Mouse (Mus musculus) neural tube, embryonic 12.5 days (tissue): Measurements from ENCODE around the gene Rcbtb2. TPM values are rescaled to one million over a fixed set of nuclear protein-coding genes. Genes with fewer than 3 reads are reported as not detected.
"Not testable (repeated sequence)": the region's sequence is repeated elsewhere in the genome, so short reads cannot be mapped to it uniquely, and the experiment has no call there.

ENCODE experiments used
- ATAC-seq: fragments of 200-750 bp; cut with Nextera tagmentation; 2 replicates; pipeline ENCODE4 v1.8.0; 2017; ENCODE audit warnings: low read depth, mild to moderate bottlenecking, moderate TSS enrichment, moderate library complexity; ENCODE audit not compliant: low FRiP score
- H3K27ac ChIP-seq: fragments of 300-500 bp; sonication (generic); 2 replicates; pipeline ENCODE4 v1.5.1; 2016
- H3K27me3 ChIP-seq: fragments of 300-500 bp; sonication (generic); replicated peaks from 2 replicates; pipeline ENCODE4 v1.6.1; 2016; ENCODE audit warnings: mild to moderate bottlenecking
- H3K36me3 ChIP-seq: fragments of 300-500 bp; sonication (generic); 2 replicates; pipeline ENCODE4 v1.6.1; 2016; ENCODE audit warnings: mild to moderate bottlenecking
- H3K4me1 ChIP-seq: fragments of 300-500 bp; sonication (generic); 2 replicates; pipeline ENCODE4 v1.6.1; 2016
- H3K4me2 ChIP-seq: fragments of 300-500 bp; sonication (generic); replicated peaks from 2 replicates; pipeline ENCODE4 v1.6.1; 2016; ENCODE audit warnings: mild to moderate bottlenecking
- H3K4me3 ChIP-seq: fragments of 300-500 bp; sonication (generic); 2 replicates; pipeline ENCODE4 v1.5.1; 2016
- H3K9ac ChIP-seq: fragments of 300-500 bp; sonication (generic); 2 replicates; pipeline ENCODE4 v1.6.1; 2016; ENCODE audit warnings: mild to moderate bottlenecking
- H3K9me3 ChIP-seq: fragments of 300-500 bp; sonication (generic); 2 replicates; pipeline ENCODE4 v1.6.1; 2016; ENCODE audit warnings: mild to moderate bottlenecking
- WGBS: fragments of 180-500 bp; shearing (Covaris S2); methylation state at CpG from one replicate; pipeline ENCODE4 v1.1.7; 2016; 5-methylcytosine and 5-hydroxymethylcytosine counted together
- polyA plus RNA-seq: library from polyadenylated mRNA; unstranded; fragments of >200 nt; fragmentation: Nextera tagmentation; extraction: Ambion mirVana; gene quantifications from 2 replicates; pipeline ENCODE4 v1.2.1, GENCODE M21; 2016

Rcbtb2 gene
- polyA plus RNA-seq, 1 experiment from 2014 or later = 118 TPM

GRCm38 (mm10) chr14:73105407-73106185 lies 17.2 kb upstream of the Rcbtb2 start:
- Histone ChIP-seq H3K9me3 (no peaks in the 10 kb centered on the region), H3K4me3 (no peak overlapping the region), H3K27me3 (no peaks in the 10 kb centered on the region), H3K9ac (no peak overlapping the region), H3K27ac (no peak overlapping the region), H3K4me1 (0 out of 2 replicates have a peak, but pooled peaks cover 13% of the 10 kb centered on the region), H3K36me3 (no peaks in the 10 kb centered on the region), H3K4me2 (peak overlapping the region; percentile 7; the same call in 1 of the 2 replicates)
- WGBS = 20% methylated on average over 11 of the region's 11 CpGs
- peak; percentile 79 for ATAC-seq

GRCm38 (mm10) chr14:73106234-73106711 lies 16.6 kb upstream of the Rcbtb2 start:
- no peak overlapping the region for H3K4me3 ChIP-seq
- H3K4me2 ChIP-seq = peak overlapping the region; percentile 28; the same call in 1 of the 2 replicates
- peak; percentile 49; the same call in 1 of the 2 replicates for ATAC-seq
- no peaks in the 10 kb centered on the region for H3K36me3 ChIP-seq
- H3K9ac ChIP-seq = no peak overlapping the region
- no peaks in the 10 kb centered on the region for H3K9me3 ChIP-seq
- no peaks in the 10 kb centered on the region for H3K27me3 ChIP-seq
- H3K4me1 ChIP-seq = 0 out of 2 replicates have a peak, but pooled peaks cover 13% of the 10 kb centered on the region
- no peak overlapping the region for H3K27ac ChIP-seq
- 23% methylated on average over 8 of the region's 8 CpGs for WGBS

- Histone ChIP-seq H3K27ac (no peak overlapping the region), H3K9me3 (no peaks in the 10 kb centered on the region), H3K4me3 (no peak overlapping the region), H3K9ac (no peak overlapping the region), H3K36me3 (no peaks in the 10 kb centered on the region), H3K4me1 (0 out of 2 replicates have a peak, but pooled peaks cover 13% of the 10 kb centered on the region), H3K27me3 (no peaks in the 10 kb centered on the region), H3K4me2 (no peak overlapping the region)
- WGBS = 40% methylated on average over 4 of the region's 4 CpGs
- ATAC-seq = no peak
Measured at GRCm38 (mm10) chr14:73106957-73107356, 15.9 kb upstream of the Rcbtb2 start.

- Histone ChIP-seq H3K4me1 (0 out of 2 replicates have a peak, but pooled peaks cover 13% of the 10 kb centered on the region), H3K9ac (no peak overlapping the region), H3K27me3 (no peaks in the 10 kb centered on the region), H3K27ac (no peak overlapping the region), H3K4me3 (no peak overlapping the region), H3K36me3 (no peaks in the 10 kb centered on the region), H3K9me3 (no peaks in the 10 kb centered on the region), H3K4me2 (no peak overlapping the region)
- WGBS = 43% methylated on average over 7 of the region's 7 CpGs
- ATAC-seq = no peak
Measured at GRCm38 (mm10) chr14:73107371-73107770, 15.5 kb upstream of the Rcbtb2 start.

- Histone ChIP-seq H3K27ac (no peak overlapping the region), H3K36me3 (no peaks in the 10 kb centered on the region), H3K4me3 (no peak overlapping the region), H3K4me2 (no peak overlapping the region), H3K9ac (no peak overlapping the region), H3K27me3 (no peaks in the 10 kb centered on the region), H3K9me3 (no peaks in the 10 kb centered on the region), H3K4me1 (0 out of 2 replicates have a peak, but pooled peaks cover 13% of the 10 kb centered on the region)
- ATAC-seq = no peak
- 86% methylated on average over 6 of the region's 6 CpGs for WGBS
Measured at GRCm38 (mm10) chr14:73107952-73108351, 14.9 kb upstream of the Rcbtb2 start.

GRCm38 (mm10) chr14:73110682-73111081 lies 12.2 kb upstream of the Rcbtb2 start:
- no peaks in the 10 kb centered on the region for H3K27me3 ChIP-seq
- no peak overlapping the region for H3K4me2 ChIP-seq
- ATAC-seq = no peak
- H3K9me3 ChIP-seq = no peaks in the 10 kb centered on the region
- H3K9ac ChIP-seq = no peak overlapping the region
- no peak overlapping the region for H3K4me3 ChIP-seq
- 74% methylated on average over 3 of the region's 3 CpGs for WGBS
- no peak overlapping the region for H3K27ac ChIP-seq
- 0 out of 2 replicates have a peak, but pooled peaks cover 6% of the 10 kb centered on the region for H3K4me1 ChIP-seq
- H3K36me3 ChIP-seq = no peaks in the 10 kb centered on the region

- WGBS = 43% methylated on average over 1 of the region's 1 CpGs
Measured at GRCm38 (mm10) chr14:73111091-73111490, 11.7 kb upstream of the Rcbtb2 start.

GRCm38 (mm10) chr14:73112186-73112840 lies 10.5 kb upstream of the Rcbtb2 start:
- H3K9ac ChIP-seq = no peak overlapping the region
- WGBS = 81% methylated on average over 12 of the region's 12 CpGs
- H3K27me3 ChIP-seq = no peaks in the 10 kb centered on the region
- no peak overlapping the region for H3K4me3 ChIP-seq
- no peaks in the 10 kb centered on the region for H3K4me1 ChIP-seq
- H3K4me2 ChIP-seq = no peak overlapping the region
- no peak overlapping the region for H3K27ac ChIP-seq
- no peaks in the 10 kb centered on the region for H3K36me3 ChIP-seq
- ATAC-seq = no peak
- no peaks in the 10 kb centered on the region for H3K9me3 ChIP-seq

More at GRCm38 (mm10) chr14:73111091-73111490, 11.7 kb upstream of the Rcbtb2 start:
- H3K4me2 ChIP-seq = no peak overlapping the region
- H3K9me3 ChIP-seq = no peaks in the 10 kb centered on the region
- no peaks in the 10 kb centered on the region for H3K36me3 ChIP-seq
- no peak overlapping the region for H3K4me3 ChIP-seq
- H3K4me1 ChIP-seq = 0 out of 2 replicates have a peak, but pooled peaks cover 6% of the 10 kb centered on the region
- no peak overlapping the region for H3K9ac ChIP-seq
- H3K27ac ChIP-seq = no peak overlapping the region
- H3K27me3 ChIP-seq = no peaks in the 10 kb centered on the region
- ATAC-seq = no peak

- not testable (repeated sequence) for H3K27ac ChIP-seq, H3K36me3 ChIP-seq, H3K27me3 ChIP-seq, H3K9ac ChIP-seq, ATAC-seq, H3K4me1 ChIP-seq, H3K4me2 ChIP-seq, H3K9me3 ChIP-seq, H3K4me3 ChIP-seq
- WGBS = 93% methylated on average over 3 of the region's 3 CpGs
Measured at GRCm38 (mm10) chr14:73114952-73115351, 7.9 kb upstream of the Rcbtb2 start.

- 91% methylated on average over 2 of the region's 2 CpGs for WGBS
Measured at GRCm38 (mm10) chr14:73116301-73116700, 6.5 kb upstream of the Rcbtb2 start.

GRCm38 (mm10) chr14:73116938-73117337 lies 5.9 kb upstream of the Rcbtb2 start:
- no peaks in the 10 kb centered on the region for H3K9me3 ChIP-seq
- no peak for ATAC-seq
- H3K4me2 ChIP-seq = no peak overlapping the region
- H3K27me3 ChIP-seq = no peaks in the 10 kb centered on the region
- H3K4me3 ChIP-seq = no peak overlapping the region
- no peaks in the 10 kb centered on the region; the same call in 1 of the 2 replicates for H3K4me1 ChIP-seq
- H3K36me3 ChIP-seq = no peaks in the 10 kb centered on the region
- WGBS = 65% methylated on average over 9 of the region's 9 CpGs
- no peak overlapping the region for H3K9ac ChIP-seq
- no peak overlapping the region for H3K27ac ChIP-seq

More at GRCm38 (mm10) chr14:73116301-73116700, 6.5 kb upstream of the Rcbtb2 start:
- Histone ChIP-seq H3K27me3 (no peaks in the 10 kb centered on the region), H3K9ac (no peak overlapping the region), H3K4me1 (no peaks in the 10 kb centered on the region; the same call in 1 of the 2 replicates), H3K36me3 (no peaks in the 10 kb centered on the region), H3K4me3 (no peak overlapping the region), H3K27ac (no peak overlapping the region), H3K9me3 (no peaks in the 10 kb centered on the region), H3K4me2 (no peak overlapping the region)
- ATAC-seq = no peak
